Mouse (Mus musculus) lung, adult 2 months (tissue): ENCODE data around the gene Tmem198. TPM values are rescaled to one million over a fixed set of nuclear protein-coding genes. Genes with fewer than 3 reads are reported as not detected.

Source experiments
- DNase-seq: peaks from one replicate; pipeline ENCODE4 v3.0.0; 2022
- H3K4me1 ChIP-seq: fragments of 200-500 bp; 2 replicates; pipeline ENCODE4 v1.6.1; 2011; ENCODE audit warnings: low read length; ENCODE audit not compliant: control insufficient read depth, insufficient read depth
- H3K4me3 ChIP-seq: fragments of 200-500 bp; replicated peaks from 2 replicates; pipeline ENCODE3; 2011; ENCODE audit warnings: low read depth, mild to moderate bottlenecking, control low read depth, low read length; ENCODE audit errors: extremely low read depth
- CTCF ChIP-seq: fragments of 200-500 bp; IDR thresholded peaks from 2 replicates; pipeline ENCODE4 v1.5.1; 2011; ENCODE audit warnings: mild to moderate bottlenecking, low read length, control low read depth; ENCODE audit not compliant: insufficient read depth
- POLR2A ChIP-seq: fragments of 200-500 bp; IDR thresholded peaks from 2 replicates; pipeline ENCODE4 v1.6.1; 2011; ENCODE audit warnings: low read depth, mild to moderate bottlenecking, control low read depth, low read length, borderline replicate concordance; ENCODE audit errors: extremely low read depth
- WGBS: fragments of 180-500 bp; shearing (Covaris S2); methylation state at CpG from one replicate; pipeline ENCODE4 v1.1.7; 2018; 5-methylcytosine and 5-hydroxymethylcytosine counted together
- polyA plus RNA-seq: library from polyadenylated mRNA; depleted of rRNA; stranded (reverse); fragments of >200 nt; gene quantifications from 2 replicates; pipeline ENCODE4 v1.2.3, GENCODE M21; 2012

The Tmem198 gene
- polyA plus RNA-seq, 1 experiment, result 5.2 TPM

GRCm38 (mm10) chr1:75467215-75467927, 12.0 kb upstream of the Tmem198 start:
- DNase-seq, result peak; percentile 68
- H3K4me1 ChIP-seq, result no peaks in the 10 kb centered on the region
- H3K4me3 ChIP-seq, result no peak overlapping the region
- TF ChIP-seq CTCF, result peak; percentile 77
- TF ChIP-seq POLR2A, result no peak
- 8% methylated on average over 14 of the region's 14 CpGs for whole genome bisulfite sequencing

GRCm38 (mm10) chr1:75469287-75469825, 10.0 kb upstream of the Tmem198 start:
- 75% methylated on average over 17 of the region's 17 CpGs for WGBS
- H3K4me3 ChIP-seq, result no peak overlapping the region
- no peaks in the 10 kb centered on the region for H3K4me1 ChIP-seq
- DNase-seq, result no peak
- TF ChIP-seq POLR2A, result no peak
- TF ChIP-seq CTCF, result no peak

- 95% methylated on average over 11 of the region's 11 CpGs for WGBS
- Histone ChIP-seq H3K4me3 (no peak overlapping the region), H3K4me1 (peaks cover 14% of the 10 kb centered on the region; the same call in 1 of the 2 replicates)
- TF ChIP-seq CTCF (no peak), POLR2A (no peak)
- DNase-seq, result no peak
These were observed 2.9 kb upstream of the Tmem198 start for GRCm38 (mm10) chr1:75476441-75476840.

- peaks cover 14% of the 10 kb centered on the region; the same call in 1 of the 2 replicates for H3K4me1 ChIP-seq
- 16% methylated on average over 35 of the region's 35 CpGs for whole genome bisulfite sequencing
- TF ChIP-seq CTCF, result peak; percentile 62
- no peak for TF ChIP-seq POLR2A
- no peak overlapping the region for H3K4me3 ChIP-seq
- DNase-seq, result peak; percentile 86
These were observed 1.9 kb upstream of the Tmem198 start for GRCm38 (mm10) chr1:75477264-75477965.

GRCm38 (mm10) chr1:75477966-75478290, 1.4 kb upstream of the Tmem198 start:
- TF ChIP-seq POLR2A (no peak), CTCF (no peak)
- WGBS, result 44% methylated on average over 3 of the region's 3 CpGs
- H3K4me1 ChIP-seq, result peaks cover 14% of the 10 kb centered on the region; the same call in 1 of the 2 replicates
- DNase-seq, result no peak
- no peak overlapping the region for H3K4me3 ChIP-seq

- Histone ChIP-seq H3K4me3 (peak overlapping the region; percentile 89), H3K4me1 (peaks cover 14% of the 10 kb centered on the region; the same call in 1 of the 2 replicates)
- DNase-seq, result no peak
- under 1% methylated on average over 25 of the region's 25 CpGs for WGBS
- TF ChIP-seq CTCF (no peak), POLR2A (no peak)
These were observed 835 bp upstream of the Tmem198 start for GRCm38 (mm10) chr1:75478497-75478896.

GRCm38 (mm10) chr1:75479635-75479989, 280 bp downstream of the Tmem198 start:
- no peak for DNase-seq
- 2% methylated on average over 24 of the region's 24 CpGs for WGBS
- Histone ChIP-seq H3K4me1 (peaks cover 14% of the 10 kb centered on the region; the same call in 1 of the 2 replicates), H3K4me3 (peak overlapping the region; percentile 45)
- no peak for TF ChIP-seq CTCF
- TF ChIP-seq POLR2A, result no peak

GRCm38 (mm10) chr1:75480036-75480435, 704 bp downstream of the Tmem198 start:
- Histone ChIP-seq H3K4me3 (no peak overlapping the region), H3K4me1 (peaks cover 14% of the 10 kb centered on the region; the same call in 1 of the 2 replicates)
- TF ChIP-seq POLR2A (no peak), CTCF (no peak)
- DNase-seq, result no peak
- 21% methylated on average over 13 of the region's 13 CpGs for WGBS

GRCm38 (mm10) chr1:75480735-75481134, 1.4 kb downstream of the Tmem198 start:
- WGBS, result 82% methylated on average over 7 of the region's 7 CpGs
- no peak for DNase-seq
- TF ChIP-seq POLR2A (no peak), CTCF (no peak)
- Histone ChIP-seq H3K4me1 (peaks cover 14% of the 10 kb centered on the region; the same call in 1 of the 2 replicates), H3K4me3 (no peak overlapping the region)
